Mouse (Mus musculus): Measurements from ENCODE around the gene Clcn6.
"Not testable (repeated sequence)": the region's sequence is repeated elsewhere in the genome, so short reads cannot be mapped to it uniquely, and the experiment has no call there.

The Clcn6 gene

DNA sequence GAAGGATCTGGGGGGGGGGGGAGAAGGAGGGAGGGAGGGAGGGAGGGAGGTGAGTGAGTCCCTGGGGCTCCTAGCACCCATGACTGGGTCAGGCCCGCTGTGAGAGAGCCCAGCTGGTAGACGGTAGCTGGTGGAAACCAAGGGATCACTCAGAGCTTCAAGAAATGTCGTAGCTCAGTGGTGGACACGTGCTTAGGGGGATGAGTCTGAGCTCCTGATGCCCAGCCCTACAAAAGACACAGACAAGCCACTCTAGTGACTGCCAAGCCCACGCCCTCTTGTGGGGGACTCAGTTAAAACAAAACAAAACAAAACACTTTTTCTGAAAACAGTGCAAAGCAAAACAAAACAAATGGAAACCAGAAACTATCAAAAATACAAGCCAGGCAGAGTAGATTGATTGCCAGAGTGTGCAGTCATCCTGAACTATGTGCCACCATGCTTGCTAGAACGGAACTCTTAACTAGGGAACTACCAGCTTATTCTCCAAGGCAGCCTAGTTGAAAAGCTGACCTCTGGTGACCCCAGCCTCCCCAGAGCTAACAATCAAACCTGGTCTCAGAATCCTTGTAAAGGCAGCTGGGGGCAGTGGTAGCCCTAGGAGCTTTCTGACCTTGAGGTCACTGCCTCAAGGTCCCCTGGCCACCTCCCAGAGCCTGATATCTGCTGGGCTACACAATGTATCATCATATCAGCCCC is 27.2 kb upstream of the Clcn6 start:
- no peak for DNase-seq (ENCODE audit: low read depth, low spot score)

DNA sequence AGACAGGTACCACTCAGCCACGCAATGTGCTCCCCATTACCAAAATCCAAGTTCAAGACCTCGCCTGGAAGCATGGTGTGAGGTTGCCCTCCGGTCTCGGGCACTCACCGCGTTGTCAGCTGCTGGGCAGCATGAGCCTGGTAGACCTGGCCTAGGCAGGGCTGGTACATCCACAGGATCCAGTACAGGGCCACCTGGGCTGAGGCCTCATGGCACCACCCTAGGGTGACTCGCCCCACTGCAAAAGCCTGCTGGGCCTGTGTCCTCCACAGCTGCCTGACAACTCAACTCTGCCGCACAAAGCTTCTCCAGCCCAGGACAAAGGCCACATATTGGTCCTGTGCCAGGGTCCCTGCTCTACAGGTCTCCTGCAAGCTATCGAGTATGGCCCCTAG is 22.5 kb upstream of the Clcn6 start:
- no peak for DNase-seq (ENCODE audit: low read depth, low spot score)

DNA sequence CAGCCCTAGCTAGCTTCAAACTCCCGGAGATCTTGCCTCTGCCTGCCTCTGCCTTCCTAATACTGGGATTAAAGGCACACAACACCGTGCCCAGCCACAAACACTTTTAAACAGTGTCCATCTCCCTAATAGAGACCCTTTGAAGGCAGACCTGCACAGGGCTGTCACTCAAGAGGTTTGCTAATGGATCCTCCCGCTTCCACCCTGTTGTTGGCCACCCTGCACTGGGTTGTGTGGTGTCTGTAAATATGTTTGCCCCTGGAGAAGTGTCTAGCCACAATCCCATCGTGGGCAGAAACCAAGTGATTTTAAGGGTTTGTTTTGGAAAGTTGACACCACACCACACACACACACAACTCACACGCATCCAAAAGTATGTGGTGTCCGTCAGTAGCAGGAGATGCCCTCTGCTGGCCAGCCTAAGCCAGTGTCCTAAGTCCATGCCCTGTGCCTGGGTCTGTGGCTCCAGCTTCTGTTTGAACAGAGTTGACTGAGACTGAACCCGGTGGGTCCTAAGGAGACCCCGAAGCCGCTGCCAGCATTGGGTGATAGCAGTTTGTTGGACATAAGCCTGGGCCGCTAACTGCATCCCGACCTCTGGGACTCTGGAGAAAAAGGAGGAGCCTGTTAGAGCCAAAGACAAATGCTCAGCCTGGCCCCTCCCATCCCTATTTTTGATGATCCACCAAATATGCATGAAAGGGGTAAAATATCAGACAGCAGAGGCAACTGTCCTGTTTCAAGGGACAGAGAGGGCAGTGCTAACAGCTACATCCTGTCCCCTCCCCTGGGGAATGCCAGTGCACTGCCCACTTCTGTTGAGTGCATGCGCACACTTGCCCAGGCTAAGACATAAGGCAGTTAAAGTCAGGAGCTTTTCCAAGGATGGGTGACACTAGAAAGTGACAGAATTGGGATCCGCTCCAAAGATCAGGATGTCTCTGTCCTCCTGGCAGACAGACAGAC is 21.8 kb upstream of the Clcn6 start:
- no peak for DNase-seq (ENCODE audit: low read depth, low spot score)

DNA sequence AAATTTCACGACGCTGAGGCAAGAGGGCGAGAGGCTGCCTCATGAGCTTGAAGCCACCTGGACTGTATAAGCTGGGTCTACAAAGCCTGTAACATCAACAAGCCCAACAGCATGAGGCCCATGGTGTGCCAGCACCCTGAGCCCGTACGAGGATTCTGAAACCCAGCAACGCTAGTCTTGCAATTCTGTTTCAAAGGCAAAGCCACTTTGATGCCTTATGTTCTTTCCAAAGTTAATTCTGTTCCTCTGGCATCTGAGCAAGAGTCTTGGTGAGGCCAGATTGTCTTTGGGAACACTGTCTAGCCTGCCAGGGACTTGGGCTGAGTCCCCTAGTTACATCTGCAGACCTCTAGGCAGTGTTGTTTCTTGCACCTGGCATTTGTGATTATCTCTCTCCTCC is 20.4 kb upstream of the Clcn6 start:
- DNase-seq (ENCODE audit: low read depth, low spot score): no peak

DNA sequence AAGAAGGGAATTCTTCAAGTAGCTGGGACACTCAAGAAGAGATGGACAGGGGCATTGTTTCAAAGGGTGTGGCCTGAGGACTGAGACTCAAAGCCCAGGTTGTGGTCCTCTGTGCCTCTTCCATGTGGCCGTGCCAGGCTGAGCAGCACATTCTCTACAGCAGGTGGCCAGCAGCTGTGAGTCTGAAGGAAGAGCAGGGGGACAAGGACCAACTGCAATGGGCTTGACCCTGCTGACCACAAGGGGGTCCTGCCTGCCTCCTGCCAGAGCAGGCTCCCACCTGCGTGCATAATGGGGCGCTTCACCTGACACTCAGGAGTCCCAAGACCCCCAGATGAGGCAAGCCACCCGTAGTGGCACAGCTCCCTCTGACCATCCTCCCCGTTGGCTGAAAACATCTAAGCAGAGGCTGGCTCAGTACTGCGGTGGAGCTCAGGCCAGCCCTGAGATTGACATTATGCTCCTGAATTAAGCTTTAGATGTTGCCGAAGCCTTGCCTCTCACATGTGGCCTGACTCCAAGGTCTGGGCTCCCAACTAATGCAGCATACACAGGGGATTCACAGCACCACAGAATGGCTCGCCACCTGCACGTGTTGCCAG is 19.7 kb upstream of the Clcn6 start:
- no peak for DNase-seq (ENCODE audit: low read depth, low spot score)

DNA sequence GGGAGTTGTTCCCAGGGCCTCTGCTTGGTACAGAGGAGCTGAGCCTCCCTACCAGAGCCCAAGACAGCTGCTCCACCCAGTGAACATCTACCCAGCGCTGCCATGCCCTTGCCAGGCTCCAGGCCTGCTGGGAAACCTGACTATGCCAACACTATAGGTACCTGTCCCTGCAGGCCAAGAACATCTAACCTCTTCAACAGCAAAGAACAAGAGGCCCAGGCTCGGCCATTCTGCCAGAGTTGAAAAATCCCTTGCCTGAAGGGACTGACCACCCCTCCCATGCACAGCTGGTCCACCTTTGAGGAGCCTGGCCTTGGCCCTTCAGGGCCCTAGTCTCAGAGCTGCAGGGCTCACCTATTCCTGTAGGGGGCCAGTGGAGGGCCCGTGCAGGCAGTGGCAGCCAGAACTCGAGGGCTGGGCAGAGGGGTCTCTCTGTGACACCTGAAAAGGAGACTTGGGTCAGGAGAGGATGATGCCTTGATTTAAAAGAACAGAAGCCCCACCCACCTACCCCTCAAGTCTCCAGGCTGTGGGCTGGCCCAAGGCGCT is 19.1 kb upstream of the Clcn6 start:
- DNase-seq (ENCODE audit: low read depth, low spot score): no peak

DNA sequence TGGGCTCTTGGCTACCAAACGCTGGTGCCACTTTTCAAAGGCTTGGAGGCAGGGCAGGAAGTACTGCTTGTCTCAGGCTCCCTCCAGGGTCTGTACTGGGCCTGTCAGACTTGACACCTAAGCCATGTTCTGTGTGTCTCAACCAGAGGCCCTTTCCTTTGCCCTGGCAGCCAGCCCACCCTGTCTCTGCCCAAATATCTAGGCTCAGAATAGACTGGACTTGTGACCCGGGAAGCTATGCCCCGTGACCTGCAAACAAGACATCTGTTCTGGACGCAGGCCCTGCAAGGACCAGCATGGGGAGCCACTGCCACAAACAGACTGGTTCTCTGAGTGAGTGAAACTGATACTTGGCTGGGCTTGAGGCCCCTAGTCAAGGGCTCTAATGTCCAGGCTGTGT is 18.2 kb upstream of the Clcn6 start:
- DNase-seq (ENCODE audit: low read depth, low spot score): no peak

DNA sequence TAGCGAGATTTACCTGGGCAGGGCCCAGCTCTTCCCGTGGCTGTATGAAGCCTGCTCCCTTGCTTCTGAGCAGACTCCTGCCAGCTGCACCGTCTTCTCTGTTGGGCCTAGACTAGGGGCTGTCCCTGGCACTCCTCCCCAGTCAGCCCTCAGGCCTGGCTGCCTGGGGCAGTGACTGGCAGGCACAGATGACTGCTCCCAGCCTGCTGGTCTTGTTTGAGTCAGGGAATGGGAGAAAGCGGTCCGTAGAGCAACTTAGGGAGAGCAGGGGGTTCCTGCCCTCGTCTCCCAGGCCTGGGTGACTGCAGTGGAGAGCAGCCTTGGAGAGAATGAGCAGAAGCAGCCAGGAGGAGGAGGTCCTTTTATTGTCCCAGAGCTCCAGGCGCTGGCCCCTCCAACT is 17.6 kb upstream of the Clcn6 start:
- no peak for DNase-seq (ENCODE audit: low read depth, low spot score)

DNA sequence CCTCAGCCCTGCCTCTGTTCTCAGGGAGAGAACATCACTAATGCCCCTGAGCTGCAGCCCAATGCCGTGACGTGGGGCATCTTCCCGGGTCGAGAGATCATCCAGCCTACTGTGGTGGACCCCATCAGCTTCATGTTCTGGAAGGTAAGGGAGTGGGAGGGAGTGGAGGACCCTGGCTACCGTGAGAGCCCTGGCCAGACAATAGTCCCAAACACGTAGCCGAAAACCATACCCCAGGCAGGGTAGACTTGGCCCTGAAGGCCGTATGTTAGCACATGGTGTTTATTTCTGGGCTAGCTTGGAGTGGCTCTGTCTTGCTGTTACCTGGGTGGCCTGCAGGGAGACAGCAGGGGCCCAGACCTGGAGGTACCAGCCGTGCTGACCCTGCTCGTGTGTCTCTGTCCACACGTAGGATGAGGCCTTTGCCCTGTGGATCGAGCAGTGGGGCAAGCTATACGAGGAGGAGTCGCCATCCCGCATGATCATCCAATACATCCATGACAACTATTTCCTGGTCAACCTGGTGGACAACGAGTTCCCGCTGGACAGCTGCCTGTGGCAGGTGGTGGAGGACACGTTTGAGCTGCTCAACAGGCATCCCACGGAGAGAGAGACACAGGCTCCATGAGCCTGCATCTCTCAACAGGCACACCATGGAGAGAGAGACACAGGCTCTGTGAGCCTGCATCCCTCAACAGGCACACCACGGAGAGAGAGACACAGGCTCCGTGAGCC is 16.5 kb upstream of the Clcn6 start:
- no peak for DNase-seq (ENCODE audit: low read depth, low spot score)

DNA sequence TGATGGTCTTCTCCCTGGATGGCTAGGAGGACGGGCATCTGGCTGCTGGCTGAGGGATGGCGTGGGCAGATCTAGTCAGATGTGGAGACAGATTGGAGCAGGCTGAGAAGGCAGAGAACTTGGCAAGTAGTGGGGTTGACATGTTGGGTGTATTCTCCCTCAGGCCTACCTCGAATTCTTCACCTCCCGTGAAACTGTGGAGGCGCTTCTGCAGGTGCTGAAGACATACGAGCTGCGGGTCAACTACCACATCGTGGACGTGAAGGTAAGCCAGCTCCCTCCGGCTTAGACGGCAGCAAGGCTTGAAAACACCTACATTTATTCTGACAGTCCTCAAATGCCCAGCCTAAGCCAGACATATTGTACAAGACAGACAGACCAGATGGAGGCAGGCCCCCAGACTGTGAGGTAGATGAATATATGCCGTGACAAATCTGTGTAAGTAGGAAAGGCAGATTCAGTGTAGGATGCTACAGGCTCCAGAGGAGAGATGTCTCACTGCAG is 14.8 kb upstream of the Clcn6 start:
- DNase-seq (ENCODE audit: low read depth, low spot score): no peak

DNA sequence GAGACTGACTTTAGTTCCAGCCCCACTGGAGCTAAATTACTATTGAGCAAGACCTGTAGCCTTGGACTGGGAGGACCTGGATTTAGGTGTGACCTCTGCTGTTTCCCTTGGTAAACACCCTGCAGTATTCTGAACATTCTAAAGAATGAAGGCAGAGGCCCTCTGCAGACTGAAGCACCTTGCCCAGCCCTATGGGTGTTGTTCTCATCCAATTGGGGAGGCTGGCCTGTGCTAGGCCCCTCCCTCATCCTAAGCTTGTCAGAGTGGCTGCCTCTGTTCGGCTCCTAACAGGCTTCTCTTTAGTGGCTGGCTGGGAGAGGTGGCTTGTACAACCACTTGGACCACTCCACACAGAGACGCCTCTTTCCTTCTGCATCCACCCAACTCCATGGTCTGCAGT is 14.4 kb upstream of the Clcn6 start:
- DNase-seq (ENCODE audit: low read depth, low spot score): no peak

DNA sequence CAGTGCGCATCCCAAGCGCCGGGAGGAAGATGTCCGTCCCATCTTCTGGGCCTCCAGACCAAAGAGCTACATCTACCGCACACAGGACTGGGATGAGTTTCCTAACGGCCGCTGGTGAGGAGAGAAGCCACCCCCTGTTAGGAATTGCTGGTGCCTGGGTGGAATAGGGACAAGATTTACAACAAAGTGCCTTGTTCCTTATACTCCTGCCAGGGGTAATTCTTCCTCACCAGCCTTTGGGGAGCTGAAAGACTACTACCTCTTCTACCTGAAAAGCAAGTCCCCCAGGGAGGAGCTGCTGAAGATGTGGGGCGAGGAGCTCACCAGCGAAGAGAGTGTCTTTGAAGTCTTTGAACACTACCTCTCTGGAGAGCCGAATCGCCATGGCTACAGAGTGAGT is 13.3 kb upstream of the Clcn6 start:
- DNase-seq (ENCODE audit: low read depth, low spot score): no peak

DNA sequence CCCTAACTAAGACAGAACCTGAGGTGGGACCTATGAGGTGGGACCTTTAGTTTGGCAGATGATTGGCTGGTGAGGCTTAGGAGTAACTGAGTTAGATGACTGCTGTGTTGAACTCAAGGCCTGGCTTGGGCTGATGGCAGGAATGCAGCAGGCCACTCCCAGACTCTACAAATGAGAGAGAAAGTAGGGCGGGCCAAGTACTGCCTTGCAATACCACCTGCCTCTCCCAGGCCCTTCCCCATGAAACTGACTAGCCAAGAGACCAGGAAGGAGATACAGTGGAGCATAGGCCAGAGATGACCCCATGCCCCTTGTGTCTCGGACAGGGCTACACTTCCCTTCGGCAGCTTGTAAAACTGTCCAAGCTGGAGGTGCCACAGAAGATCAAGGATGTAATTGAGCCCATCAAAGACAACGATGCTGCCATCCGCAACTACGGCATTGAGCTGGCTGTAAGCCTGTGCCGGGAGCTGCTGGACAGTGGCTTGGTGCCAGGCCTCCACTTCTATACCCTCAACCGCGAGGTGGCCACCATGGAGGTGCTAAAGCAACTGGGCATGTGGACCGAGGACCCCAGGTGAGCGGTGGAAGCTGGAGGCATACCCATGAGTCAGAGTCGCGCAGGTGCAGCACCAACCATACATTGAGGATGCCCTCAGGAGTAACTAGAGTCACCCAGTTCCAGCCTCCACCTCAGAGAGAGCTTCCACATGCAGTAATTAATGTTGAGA is 12.6 kb upstream of the Clcn6 start:
- no peak for DNase-seq (ENCODE audit: low read depth, low spot score)

DNA sequence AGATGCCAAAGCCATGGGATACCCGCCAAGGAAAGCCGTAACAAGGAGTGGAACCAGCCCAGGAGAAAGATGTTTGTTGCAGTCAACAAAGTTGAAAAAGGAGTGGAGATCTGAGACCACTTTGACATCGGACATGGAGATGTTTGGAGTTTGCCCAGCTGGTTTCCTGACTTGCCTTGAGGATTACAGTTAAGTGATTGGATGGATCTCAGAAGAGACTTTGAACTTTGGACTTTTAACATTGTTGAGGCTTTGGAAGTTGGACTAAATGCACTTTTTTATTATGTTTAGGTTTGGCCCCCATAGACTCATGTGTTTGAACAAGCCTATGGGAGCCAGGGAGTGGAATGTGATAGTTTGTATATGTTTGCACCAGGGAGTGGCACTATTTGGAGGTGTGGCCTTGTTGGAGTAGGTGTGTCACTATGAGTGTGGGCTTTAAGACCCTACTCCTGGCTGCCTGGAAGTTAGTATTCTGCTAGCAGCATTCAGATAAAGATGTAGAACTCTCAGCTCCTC is 11.8 kb upstream of the Clcn6 start:
- DNase-seq (ENCODE audit: low read depth, low spot score): not testable (repeated sequence)

DNA sequence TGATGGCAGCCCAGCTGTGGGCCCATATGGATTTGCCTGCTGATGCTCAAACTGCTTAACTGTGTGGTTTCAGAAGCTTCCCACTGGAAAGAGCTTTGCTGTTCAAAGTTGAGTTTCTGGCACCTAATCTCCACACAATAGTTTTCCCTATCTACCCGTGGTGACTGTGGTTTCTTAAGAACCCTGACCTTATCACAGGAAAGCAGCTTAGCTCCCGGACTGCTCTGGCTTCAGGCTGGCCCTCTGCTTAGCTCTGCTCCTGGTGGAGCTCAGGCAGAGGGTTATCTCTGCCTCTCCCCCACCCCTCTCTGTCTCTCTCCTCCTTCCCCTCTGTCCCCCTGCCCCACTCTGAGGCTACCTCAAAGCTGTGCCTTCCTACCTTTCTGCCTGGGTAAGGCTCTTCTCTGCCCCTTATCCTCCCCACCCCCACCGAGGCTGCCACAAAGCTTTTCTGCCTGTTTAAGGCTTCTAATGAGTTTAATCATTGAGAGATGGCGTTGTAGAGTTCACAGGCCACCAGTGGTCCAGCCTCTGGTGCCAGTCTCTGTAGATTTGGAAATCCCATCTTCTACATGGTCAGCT is 7.9 kb upstream of the Clcn6 start:
- no peak for DNase-seq (ENCODE audit: low read depth, low spot score)

DNA sequence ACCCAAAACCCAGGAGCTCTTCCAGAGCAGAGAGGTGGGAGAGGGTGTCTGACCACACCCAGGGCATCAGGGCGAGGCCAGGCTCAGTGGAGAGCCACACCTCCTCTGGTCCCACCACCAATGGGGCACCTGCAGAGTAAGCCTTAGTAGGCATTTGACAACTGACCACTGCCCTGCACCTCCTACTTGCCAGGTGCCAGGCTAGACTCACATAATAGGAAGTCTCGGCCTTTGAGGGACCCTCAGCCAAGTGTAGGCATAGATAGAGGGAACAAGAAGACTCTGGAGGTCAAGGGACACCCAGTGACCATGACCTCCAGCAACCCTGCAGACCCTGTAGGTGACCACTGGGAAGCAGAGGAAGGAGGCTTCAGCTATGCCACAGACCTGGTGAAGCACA is 5.5 kb upstream of the Clcn6 start:
- DNase-seq (ENCODE audit: low read depth, low spot score): no peak

DNA sequence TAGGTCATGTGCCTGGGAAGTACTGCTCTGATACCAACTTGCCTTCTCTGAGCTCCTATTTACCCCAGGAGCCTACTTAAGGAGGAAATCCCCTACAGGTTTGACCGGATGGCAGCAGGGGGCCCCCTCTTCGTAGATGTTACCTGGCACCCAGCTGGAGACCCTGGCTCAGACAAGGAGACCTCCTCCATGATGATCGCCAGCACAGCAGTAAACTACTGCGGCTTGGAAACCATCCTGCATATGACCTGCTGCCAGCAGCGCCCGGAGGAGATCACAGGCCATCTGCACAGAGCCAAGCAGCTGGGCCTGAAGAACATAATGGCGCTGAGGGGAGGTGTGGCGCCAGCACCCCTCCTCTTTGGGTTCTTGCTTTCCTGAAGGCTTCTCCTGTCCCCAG is 4.7 kb upstream of the Clcn6 start:
- DNase-seq (ENCODE audit: low read depth, low spot score): not testable (repeated sequence)

DNA sequence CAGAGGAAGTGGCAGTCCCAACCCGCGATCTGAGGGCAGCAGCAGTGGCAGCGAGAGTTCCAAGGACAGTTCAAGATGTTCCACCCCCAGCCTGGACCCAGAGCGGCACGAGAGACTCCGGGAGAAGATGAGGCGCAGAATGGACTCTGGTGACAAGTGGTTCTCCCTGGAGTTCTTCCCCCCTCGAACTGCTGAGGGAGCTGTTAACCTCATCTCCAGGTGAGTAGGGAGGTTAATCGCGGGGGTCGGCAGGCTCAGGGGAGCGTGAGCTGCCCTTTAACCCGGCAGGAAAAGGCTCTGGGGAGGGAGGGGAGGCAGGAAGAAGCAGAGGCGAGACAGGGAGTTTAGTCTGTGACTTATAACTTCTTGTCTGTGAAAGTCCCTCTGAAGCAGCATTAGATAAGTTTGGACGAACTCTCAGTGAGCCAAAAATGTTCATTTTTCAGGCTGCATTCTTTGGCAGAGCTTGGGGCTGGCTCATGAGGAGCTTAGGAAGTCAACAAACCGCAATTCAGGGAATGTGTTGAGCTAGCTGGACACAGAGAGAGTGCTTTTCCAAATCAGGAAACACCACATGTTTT is 3.1 kb upstream of the Clcn6 start:
- DNase-seq (ENCODE audit: low read depth, low spot score): no peak

DNA sequence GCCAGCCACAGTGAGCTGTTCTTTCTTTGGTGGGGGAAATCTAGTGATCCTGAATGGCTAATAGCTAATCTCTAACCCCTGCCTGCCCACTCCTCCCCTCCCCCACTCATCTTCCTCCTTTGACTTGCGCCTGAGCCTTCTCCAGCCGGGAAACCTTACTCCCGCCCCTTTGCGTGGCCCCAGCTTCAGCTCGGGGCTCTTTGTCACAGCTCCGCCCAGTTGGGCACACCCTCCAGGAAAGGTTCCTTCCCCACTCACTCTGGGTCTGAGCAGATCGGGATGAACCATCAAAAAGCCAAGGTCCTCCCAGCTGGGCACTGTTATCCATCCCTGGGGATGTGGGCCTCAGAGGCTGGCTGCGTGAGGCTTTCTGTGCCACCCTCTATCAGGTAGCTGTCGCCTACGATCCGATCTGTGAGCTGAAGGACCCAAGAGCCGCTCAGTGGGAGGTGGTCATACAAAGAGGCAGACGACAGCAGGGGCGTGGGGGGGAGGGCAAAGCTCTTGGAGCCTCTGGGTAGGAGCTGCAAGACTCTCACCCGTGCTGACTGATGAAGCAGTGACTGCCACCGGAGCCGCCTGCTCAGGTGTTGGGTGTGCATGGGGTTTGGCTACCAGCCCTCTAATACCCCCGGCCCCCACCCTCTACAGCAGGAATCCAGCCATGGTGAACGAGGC is 2.5 kb upstream of the Clcn6 start:
- no peak for DNase-seq (ENCODE audit: low read depth, low spot score)

All from retina, adult 2 months (tissue).